Mouse (Mus musculus) lung, postnatal 0 days (tissue): ENCODE results near the gene Ppara. TPM values are rescaled to one million over a fixed set of nuclear protein-coding genes. Genes with fewer than 3 reads are reported as not detected.

Source experiments
- ATAC-seq: fragments of 200-750 bp; cut with Nextera tagmentation; 2 replicates; pipeline ENCODE4 v1.8.0; 2017; ENCODE audit warnings: moderate library complexity
- DNase-seq: peaks from one replicate; pipeline ENCODE4 v3.0.0-alpha.2; 2016; ENCODE audit warnings: low spot score
- H3K27ac ChIP-seq: fragments of 300-500 bp; sonication (generic); 2 replicates; pipeline ENCODE4 v1.5.1; 2014; ENCODE audit warnings: antibody characterized with exemption, mild to moderate bottlenecking, low read length, mixed read lengths
- H3K27me3 ChIP-seq: fragments of 300-500 bp; sonication (generic); replicated peaks from 2 replicates; pipeline ENCODE4 v1.6.1; 2014; ENCODE audit warnings: low read length, mixed read lengths; ENCODE audit not compliant: insufficient read depth
- H3K36me3 ChIP-seq: fragments of 300-500 bp; sonication (generic); 2 replicates; pipeline ENCODE4 v1.6.1; 2014; ENCODE audit warnings: low read length, mixed read lengths; ENCODE audit not compliant: insufficient read depth
- H3K4me1 ChIP-seq: fragments of 300-500 bp; sonication (generic); 2 replicates; pipeline ENCODE4 v1.6.1; 2014; ENCODE audit warnings: antibody characterized with exemption, low read depth, low read length, mixed read lengths; ENCODE audit not compliant: insufficient read depth
- H3K4me2 ChIP-seq: fragments of 300-500 bp; sonication (generic); replicated peaks from 2 replicates; pipeline ENCODE4 v1.6.1; 2014; ENCODE audit warnings: low read depth, mild to moderate bottlenecking, low read length, moderate library complexity, mixed read lengths
- H3K4me3 ChIP-seq: fragments of 300-500 bp; sonication (generic); 2 replicates; pipeline ENCODE4 v1.5.1; 2014; ENCODE audit warnings: low read depth, low read length
- H3K9ac ChIP-seq: fragments of 300-500 bp; sonication (generic); replicated peaks from 2 replicates; pipeline ENCODE4 v1.6.1; 2014; ENCODE audit warnings: low read depth, mild to moderate bottlenecking
- H3K9me3 ChIP-seq: fragments of 300-500 bp; sonication (generic); 2 replicates; pipeline ENCODE4 v1.6.1; 2016; ENCODE audit warnings: low read length, mixed read lengths
- CTCF ChIP-seq: IDR thresholded peaks from 2 replicates; pipeline ENCODE4 v1.5.1; 2016; ENCODE audit warnings: antibody characterized with exemption, mild to moderate bottlenecking
- EP300 ChIP-seq: IDR thresholded peaks from 2 replicates; pipeline ENCODE4 v1.6.1; 2016; ENCODE audit warnings: antibody characterized with exemption, mild to moderate bottlenecking, control low read depth
- WGBS: fragments of 180-500 bp; shearing (Covaris S2); extraction: QIAGEN DNeasy Blood & Tissue Kit; methylation state at CpG from one replicate; pipeline ENCODE4 v1.1.7; 2014; 5-methylcytosine and 5-hydroxymethylcytosine counted together
- polyA plus RNA-seq: library from polyadenylated mRNA; unstranded; fragments of >200 nt; fragmentation: Nextera tagmentation; extraction: Ambion mirVana; gene quantifications from 2 replicates; pipeline ENCODE4 v1.2.1, GENCODE M21; 2015

The Ppara gene
- polyA plus RNA-seq, 1 experiment from 2014 or later = 5.1 TPM

GRCm38 (mm10) chr15:85783146-85783545 lies 48.4 kb downstream of the Ppara start:
- ATAC-seq (no peak), DNase-seq (peak; percentile 15)
- Histone ChIP-seq H3K9me3 (no peaks in the 10 kb centered on the region), H3K4me3 (no peak overlapping the region), H3K9ac (no peak overlapping the region), H3K4me2 (no peak overlapping the region), H3K27ac (no peak overlapping the region), H3K27me3 (no peaks in the 10 kb centered on the region), H3K36me3 (no peaks in the 10 kb centered on the region), H3K4me1 (no peaks in the 10 kb centered on the region)
- WGBS = 59% methylated on average over 4 of the region's 4 CpGs
- no peak for TF ChIP-seq EP300
- TF ChIP-seq CTCF = peak; percentile 46

GRCm38 (mm10) chr15:85784341-85784740 lies 49.6 kb downstream of the Ppara start:
- WGBS = 87% methylated on average over 3 of the region's 3 CpGs
- no peak overlapping the region for H3K4me2 ChIP-seq

GRCm38 (mm10) chr15:85786711-85787110 lies 51.9 kb downstream of the Ppara start:
- H3K36me3 ChIP-seq = no peaks in the 10 kb centered on the region
- no peak for DNase-seq
- no peak overlapping the region for H3K9ac ChIP-seq
- TF ChIP-seq CTCF (no peak), EP300 (no peak)
- 55% methylated on average over 5 of the region's 5 CpGs for WGBS
- H3K9me3 ChIP-seq = no peaks in the 10 kb centered on the region
- no peak overlapping the region for H3K4me2 ChIP-seq
- no peaks in the 10 kb centered on the region for H3K27me3 ChIP-seq
- H3K4me3 ChIP-seq = no peak overlapping the region
- no peaks in the 10 kb centered on the region for H3K4me1 ChIP-seq
- no peak for ATAC-seq
- H3K27ac ChIP-seq = no peak overlapping the region

More at GRCm38 (mm10) chr15:85784341-85784740, 49.6 kb downstream of the Ppara start:
- no peak overlapping the region for H3K9ac ChIP-seq
- H3K36me3 ChIP-seq = no peaks in the 10 kb centered on the region
- ATAC-seq (no peak), DNase-seq (no peak)
- TF ChIP-seq EP300 = no peak
- TF ChIP-seq CTCF = no peak
- H3K4me3 ChIP-seq = no peak overlapping the region
- no peaks in the 10 kb centered on the region for H3K4me1 ChIP-seq
- no peak overlapping the region for H3K27ac ChIP-seq
- no peaks in the 10 kb centered on the region for H3K27me3 ChIP-seq
- no peaks in the 10 kb centered on the region for H3K9me3 ChIP-seq

- H3K27ac ChIP-seq = no peak overlapping the region
- DNase-seq (no peak), ATAC-seq (no peak)
- no peaks in the 10 kb centered on the region for H3K4me1 ChIP-seq
- WGBS = 82% methylated on average over 6 of the region's 6 CpGs
- H3K27me3 ChIP-seq = no peaks in the 10 kb centered on the region
- no peak overlapping the region for H3K4me2 ChIP-seq
- H3K9ac ChIP-seq = no peak overlapping the region
- H3K4me3 ChIP-seq = no peak overlapping the region
- no peaks in the 10 kb centered on the region for H3K9me3 ChIP-seq
- no peaks in the 10 kb centered on the region for H3K36me3 ChIP-seq
- no peak for TF ChIP-seq CTCF
- TF ChIP-seq EP300 = no peak
These were observed 52.7 kb downstream of the Ppara start for GRCm38 (mm10) chr15:85787482-85787881.

- Histone ChIP-seq H3K9ac (no peak overlapping the region), H3K4me2 (no peak overlapping the region), H3K27me3 (no peaks in the 10 kb centered on the region), H3K4me1 (no peaks in the 10 kb centered on the region), H3K27ac (no peak overlapping the region), H3K9me3 (no peaks in the 10 kb centered on the region), H3K4me3 (no peak overlapping the region), H3K36me3 (no peaks in the 10 kb centered on the region)
- 80% methylated on average over 4 of the region's 4 CpGs for whole genome bisulfite sequencing
- TF ChIP-seq CTCF = no peak
- no peak for TF ChIP-seq EP300
- no peak for ATAC-seq
- DNase-seq = no peak
These were observed 53.3 kb downstream of the Ppara start for GRCm38 (mm10) chr15:85788051-85788450.

GRCm38 (mm10) chr15:85788633-85789032 lies 53.9 kb downstream of the Ppara start:
- H3K4me2 ChIP-seq = no peak overlapping the region
- H3K27me3 ChIP-seq = no peaks in the 10 kb centered on the region
- ATAC-seq (no peak), DNase-seq (no peak)
- TF ChIP-seq CTCF (no peak), EP300 (no peak)
- H3K9me3 ChIP-seq = no peaks in the 10 kb centered on the region
- H3K4me3 ChIP-seq = no peak overlapping the region
- H3K36me3 ChIP-seq = no peaks in the 10 kb centered on the region
- no peaks in the 10 kb centered on the region for H3K4me1 ChIP-seq
- H3K27ac ChIP-seq = no peak overlapping the region
- 64% methylated on average over 16 of the region's 16 CpGs for WGBS
- no peak overlapping the region for H3K9ac ChIP-seq

GRCm38 (mm10) chr15:85791449-85791848 lies 56.7 kb downstream of the Ppara start:
- H3K9me3 ChIP-seq = no peaks in the 10 kb centered on the region
- no peaks in the 10 kb centered on the region for H3K4me1 ChIP-seq
- TF ChIP-seq CTCF (no peak), EP300 (peak; percentile 74)
- H3K27ac ChIP-seq = 0 out of 2 replicates have a peak overlapping the region, but pooled peaks have one; percentile 44
- H3K27me3 ChIP-seq = no peaks in the 10 kb centered on the region
- no peak overlapping the region for H3K4me2 ChIP-seq
- ATAC-seq = peak; percentile 92
- no peak overlapping the region for H3K4me3 ChIP-seq
- no peak overlapping the region for H3K9ac ChIP-seq
- 46% methylated on average over 4 of the region's 4 CpGs for WGBS
- peak; percentile 85 for DNase-seq
- H3K36me3 ChIP-seq = no peaks in the 10 kb centered on the region
